Mouse (Mus musculus): ENCODE results near the gene Ryr2.

- TF ChIP-seq CTCF (IDR thresholded peaks at IDR 0.05; ENCODE audit: low read depth, low read length): no peak
- no peak for TF ChIP-seq GATA1 (IDR thresholded peaks at IDR 0.05; ENCODE audit: borderline replicate concordance, low read length)
- no peak for TF ChIP-seq POLR2AphosphoS5 (IDR thresholded peaks at IDR 0.05; ENCODE audit: insufficient replicate concordance, low read depth, low read length)
- TF ChIP-seq TAL1 (conservative IDR thresholded peaks at IDR 0.05; ENCODE audit: low read depth, low read length): no peak
- no peak for TF ChIP-seq GATA2 (IDR thresholded peaks at IDR 0.05; ENCODE audit: borderline replicate concordance, low read depth, low read length)
Measured at GRCm38 (mm10) chr13:11882359-11882758, 224.4 kb downstream of the Ryr2 start.

All from G1E (cell line).